Mouse (Mus musculus): ENCODE data around the gene Fcgrt.
"Not testable (repeated sequence)": the region's sequence is repeated elsewhere in the genome, so short reads cannot be mapped to it uniquely, and the experiment has no call there.

The Fcgrt gene

DNA sequence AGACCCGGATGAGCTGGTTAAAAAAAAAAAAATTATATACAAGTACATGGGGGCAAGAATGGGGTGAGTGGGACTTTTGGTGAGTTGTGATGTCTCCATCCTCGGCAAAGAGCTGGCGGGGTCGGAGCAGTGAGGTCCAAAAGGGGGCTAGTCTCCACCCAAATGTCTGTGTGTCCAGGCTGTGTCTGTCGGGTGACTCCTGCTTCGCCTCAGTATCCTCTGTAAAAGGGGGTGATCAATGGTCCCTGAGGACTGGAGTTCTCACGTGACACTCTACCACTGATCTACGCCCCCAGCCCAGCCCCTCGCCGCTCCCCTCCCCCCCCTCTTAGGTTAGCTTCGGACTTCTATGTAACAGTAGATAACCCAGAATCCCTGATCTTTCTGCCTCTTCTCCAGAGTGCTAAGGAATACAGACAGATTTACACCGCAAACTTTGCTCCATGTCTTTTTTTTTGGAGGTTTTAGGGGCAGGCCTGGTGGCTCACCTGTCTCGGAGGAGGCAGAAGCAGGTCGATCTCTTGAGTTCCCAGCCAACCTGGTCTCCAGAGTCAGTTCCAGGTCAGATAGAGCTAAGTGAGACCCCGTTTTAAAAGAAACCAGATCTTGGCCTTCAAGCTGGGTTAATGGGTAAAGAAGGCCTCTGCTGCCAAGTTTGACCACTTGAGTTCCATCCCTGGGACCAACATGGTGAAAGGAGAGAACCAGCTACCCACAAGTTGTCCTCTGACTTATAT is 26.3 kb upstream of the Fcgrt start:
- DNase-seq (ENCODE audit: low spot score), result no peak

DNA sequence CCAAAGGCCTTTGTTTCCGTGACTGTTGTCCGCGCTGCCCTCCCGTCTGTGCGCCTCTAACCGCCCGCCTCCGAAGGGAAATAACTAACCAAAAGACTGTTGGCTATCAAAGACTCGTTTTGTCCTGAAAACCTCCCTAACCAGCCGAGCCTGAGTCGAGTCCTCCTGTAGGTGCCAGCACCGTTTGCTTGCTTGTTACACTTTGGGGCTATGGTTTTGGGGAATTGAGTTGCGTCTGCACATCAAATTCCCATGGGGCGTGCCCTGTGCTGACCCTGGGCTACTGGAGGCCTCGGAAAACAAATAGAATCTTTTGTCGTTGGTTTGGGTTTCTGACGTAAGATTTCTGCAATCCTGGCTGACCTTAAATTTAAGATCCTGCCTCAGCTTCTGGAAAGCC is 25.7 kb upstream of the Fcgrt start:
- DNase-seq (ENCODE audit: low spot score), result peak; percentile 79

DNA sequence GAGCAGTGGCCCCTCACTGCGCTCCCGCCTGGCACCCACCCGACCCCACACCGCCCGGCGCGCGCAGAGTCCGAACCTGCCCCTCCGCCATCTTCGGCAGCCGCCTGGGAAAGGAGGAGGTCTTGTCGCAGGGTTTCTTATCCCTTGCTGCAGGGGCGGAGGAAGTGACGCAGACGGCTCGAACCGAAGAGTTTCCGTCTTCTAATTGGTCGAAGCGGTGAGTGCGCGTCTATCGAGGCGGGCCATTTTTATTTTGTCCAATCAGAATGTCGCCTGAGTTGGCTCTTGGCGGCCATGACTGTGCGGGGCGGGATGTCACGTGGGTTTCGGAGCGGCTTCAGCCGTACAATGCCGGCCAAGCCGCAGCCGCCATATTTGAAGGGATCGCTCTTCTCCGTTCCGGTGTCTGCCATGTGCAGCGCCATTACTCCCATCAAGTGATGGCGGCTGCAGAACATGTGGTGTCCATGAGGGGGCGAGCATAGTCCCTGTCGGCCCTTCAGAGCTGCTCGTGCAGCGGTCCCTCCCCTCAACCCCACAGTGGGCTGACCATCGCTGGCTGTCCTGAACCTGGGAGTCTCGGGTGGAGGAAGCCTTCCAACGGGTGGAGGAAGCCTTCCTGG is 25.1 kb upstream of the Fcgrt start, which contains the start of gene Rpl13a:
Gene Rpl13a (minus strand): TSS at position 138 of the 623 bp plus-strand sequence.
- peak; percentile 99 for DNase-seq (ENCODE audit: low spot score)

DNA sequence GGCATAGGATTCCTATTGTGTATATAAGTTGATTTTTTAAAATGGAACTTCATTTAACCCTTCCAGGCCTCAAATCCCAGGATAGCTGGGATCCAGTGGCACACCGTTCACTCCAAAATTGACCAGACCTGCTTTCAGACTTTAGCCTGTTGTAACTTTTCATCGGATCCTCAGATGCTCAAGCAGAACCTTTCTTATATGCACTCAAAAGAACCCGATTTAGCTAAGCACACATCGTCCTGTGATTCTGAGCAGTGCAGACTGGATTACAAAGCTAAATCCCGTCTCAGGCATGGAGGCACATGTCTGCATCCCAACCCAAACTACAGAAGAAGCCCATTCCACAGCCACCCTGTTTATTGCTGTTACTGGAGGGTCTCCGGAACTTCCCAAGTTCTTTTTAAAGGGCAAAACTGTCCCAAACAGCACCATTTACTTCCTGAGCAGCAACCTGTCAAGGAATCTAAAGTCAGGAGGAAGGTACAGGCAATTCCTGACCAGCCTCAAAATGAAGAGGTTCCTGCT is 24.1 kb upstream of the Fcgrt start:
- no peak for DNase-seq (ENCODE audit: low spot score)

DNA sequence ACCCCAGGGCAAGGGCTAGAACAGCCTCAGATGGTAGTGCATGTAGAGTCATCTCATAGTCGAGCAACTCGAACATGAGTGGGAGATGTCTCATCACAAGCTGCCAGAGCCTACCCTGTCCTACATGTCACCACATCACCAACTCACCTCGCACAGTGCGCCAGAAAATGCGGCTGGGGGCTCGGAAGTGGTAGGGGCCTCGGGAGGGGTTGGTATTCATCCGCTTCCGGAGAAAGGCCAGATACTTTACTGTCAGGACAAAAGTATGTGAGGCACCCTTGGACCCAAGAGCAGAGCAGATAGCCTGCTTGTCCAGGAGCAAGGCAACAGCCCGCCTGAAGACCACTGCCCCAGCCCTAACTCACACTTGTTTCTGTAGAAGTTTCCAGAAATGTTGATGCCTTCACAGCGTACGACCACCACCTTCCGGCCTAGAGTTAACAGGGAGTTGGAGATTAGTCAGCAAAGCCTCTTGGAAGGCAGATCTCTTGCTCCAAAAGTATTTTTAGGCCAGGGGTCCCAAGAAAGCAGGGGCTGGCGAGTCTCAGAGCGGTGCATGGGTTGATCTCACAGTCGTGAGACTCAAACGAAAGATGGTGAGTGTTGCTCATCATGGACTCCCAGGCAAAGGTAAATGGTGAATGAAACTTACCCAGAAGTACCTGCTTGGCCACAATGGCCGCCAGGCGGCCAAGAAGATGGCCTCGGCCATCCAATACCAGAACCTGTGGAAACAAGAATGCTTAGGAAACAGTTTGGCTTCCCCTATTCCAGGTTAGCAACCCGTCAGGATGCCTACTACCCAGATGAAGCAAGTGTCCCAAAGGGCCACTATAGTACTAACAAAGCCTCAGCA is 23.4 kb upstream of the Fcgrt start:
- DNase-seq (ENCODE audit: low spot score), result peak; percentile 37

DNA sequence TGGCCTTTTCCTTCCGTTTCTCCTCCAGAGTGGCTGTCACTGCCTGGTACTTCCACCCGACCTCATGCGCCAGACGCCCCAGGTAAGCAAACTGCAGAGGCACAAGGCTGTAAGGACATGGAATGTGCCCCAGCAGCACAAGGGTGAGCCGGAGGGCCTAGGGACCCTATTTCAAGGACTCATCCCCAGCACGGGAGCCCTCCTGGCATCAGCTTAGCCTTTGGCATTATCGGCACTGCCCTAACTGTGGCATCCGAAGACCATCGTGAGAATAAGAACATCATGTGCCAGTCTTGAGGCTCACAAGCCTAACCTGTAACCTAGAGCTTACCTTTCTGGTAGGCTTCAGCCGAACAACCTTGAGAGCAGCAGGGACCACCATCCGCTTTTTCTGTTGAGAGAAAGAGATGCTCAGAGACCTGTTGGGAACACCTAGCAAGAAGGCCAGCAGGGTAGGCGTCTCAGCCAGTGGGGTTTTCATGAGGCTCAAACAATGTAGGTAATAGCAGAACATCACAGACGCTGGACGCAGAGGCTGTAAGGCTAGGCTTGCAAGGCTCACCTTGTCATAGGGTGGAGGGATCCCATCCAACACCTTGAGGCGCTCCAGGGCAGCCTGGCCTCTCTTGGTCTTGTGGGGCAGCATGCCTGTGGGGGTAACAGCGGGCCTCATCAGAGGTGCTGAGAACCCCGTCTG is 22.6 kb upstream of the Fcgrt start:
- no peak for DNase-seq (ENCODE audit: low spot score)

DNA sequence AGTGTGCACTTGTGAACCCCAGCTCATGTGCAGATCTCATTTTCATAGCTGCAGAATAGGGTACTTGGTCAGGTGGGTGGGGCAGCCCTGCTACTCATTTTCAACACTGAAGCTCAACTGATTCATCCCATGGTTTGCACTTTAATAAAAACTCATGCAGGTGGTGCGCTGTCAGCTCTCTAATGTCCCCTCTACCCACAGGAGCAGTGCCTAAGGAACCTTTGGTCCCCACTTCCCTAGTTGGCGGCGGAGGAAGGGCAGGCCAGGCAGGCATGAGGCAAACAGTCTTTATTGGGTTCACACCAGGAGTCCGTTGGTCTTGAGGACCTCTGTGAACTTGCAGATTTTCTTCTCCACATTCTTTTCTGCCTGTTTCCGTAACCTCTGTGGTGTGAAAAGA is 22.0 kb upstream of the Fcgrt start:
- DNase-seq (ENCODE audit: low spot score), result not testable (repeated sequence)

DNA sequence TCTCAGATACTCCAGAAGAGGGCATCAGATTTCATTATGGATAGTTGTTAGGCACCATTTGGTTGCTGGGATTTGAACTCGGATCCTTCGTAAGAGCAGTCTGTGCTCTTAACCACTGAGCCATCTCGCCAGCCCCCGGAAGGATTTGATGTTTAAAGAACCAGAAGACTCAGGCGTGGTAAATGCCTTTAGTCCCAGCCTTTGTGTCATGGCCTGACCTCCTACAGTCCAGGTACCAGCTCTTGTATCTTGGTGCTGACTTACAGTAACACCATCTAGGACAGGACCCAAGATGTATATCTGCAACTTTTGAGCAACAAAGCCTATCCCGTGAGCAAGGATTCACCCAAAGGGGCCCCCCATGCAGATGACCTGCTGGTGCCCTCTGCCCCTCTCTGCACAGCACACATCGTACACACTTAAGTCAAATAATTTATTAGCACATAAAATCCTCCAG is 21.5 kb upstream of the Fcgrt start:
- DNase-seq (ENCODE audit: low spot score), result peak; percentile 35

DNA sequence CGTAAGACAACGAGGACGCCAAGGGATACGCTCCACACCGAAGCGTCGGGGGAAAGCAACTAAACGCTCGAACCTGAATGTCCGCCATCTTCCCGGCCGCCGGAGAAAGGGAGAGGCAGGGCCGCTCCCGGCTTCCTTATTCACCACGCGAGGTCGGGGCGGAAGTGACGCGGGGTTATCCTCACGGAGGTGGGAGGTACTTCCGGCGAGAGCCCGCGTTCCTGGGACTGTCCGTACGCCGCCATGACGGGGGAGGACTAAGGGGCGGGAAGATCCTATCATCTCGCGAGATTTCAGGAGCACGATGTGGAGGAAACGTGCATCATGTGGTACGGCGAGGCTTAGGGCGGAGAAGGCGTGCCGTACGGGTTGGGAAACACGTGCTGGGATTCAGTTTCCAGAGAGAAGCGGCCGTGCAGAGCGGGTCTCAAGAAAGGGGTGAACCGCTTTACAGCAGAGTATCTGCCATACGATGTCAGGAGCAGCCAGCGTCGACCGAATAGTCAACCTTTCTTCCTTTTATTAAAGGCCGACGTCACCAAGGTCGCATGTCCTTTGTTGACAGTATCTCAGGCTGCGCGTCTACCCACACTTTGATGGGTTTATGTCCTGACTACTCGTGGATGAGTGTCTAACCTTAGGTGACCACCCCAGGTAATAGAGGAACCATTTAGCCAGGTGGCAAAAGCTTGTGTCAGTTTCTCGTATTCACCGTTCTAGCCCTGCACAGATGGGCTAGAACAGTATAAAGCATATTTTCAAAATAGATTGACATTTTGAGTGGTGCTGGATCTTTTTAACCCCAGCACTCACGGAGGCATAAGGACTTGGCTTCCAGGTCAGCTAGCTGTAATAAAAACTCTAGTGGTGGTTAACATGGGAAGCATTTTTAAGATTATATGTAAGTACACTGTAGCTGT is 20.8 kb upstream of the Fcgrt start, which contains the start of gene Rps11:
Gene Rps11 (minus strand): TSS at position 216 of the 920 bp plus-strand sequence.
- peak; percentile 99 for DNase-seq (ENCODE audit: low spot score)

DNA sequence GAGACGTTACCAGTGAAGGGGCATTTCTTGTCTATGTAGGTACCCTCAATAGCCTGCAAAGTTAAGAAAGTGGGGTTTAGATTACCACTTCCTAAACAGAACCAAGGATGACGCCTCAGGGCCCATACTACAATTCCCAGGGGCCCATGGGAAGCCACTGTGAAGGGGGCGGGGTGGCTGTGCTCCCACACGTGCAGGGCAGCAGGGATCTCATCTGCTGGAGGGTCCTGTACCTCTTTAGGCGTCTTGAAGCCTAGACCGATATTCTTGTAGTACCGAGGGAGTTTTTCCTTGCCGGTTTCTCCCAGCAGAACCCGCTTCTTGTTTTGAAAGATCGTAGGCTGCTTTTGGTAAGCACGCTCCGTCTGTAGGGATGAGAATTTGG is 19.5 kb upstream of the Fcgrt start:
- DNase-seq (ENCODE audit: low spot score), result peak; percentile 53

DNA sequence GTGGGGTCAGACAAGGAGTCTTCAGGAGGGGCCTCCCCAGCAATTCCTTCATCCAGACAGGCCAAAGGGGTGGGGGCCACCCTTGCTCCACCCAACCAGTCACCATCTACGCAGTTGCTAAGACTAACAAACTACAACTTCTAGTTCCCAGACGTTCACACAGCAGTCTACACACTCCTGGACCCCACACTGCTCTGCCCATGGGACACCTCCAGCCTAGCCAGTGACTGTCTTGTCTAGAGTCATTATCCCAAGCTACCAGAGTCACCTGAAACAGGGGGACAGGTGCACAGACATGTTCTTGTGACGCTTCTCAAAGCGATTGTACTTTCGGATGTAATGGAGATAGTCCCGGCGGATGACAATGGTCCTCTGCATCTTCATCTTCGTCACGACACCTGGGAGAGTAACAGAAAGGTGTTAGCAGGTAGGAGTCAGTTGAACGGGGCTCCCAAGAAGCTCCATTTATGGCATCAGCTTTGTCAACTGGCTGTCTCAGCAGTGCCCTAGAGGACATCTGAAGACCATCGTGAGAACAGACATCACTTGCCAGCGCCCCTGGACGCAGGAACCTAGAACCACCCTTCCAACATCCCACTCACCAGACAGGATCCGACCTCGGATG is 19.0 kb upstream of the Fcgrt start:
- no peak for DNase-seq (ENCODE audit: low spot score)

DNA sequence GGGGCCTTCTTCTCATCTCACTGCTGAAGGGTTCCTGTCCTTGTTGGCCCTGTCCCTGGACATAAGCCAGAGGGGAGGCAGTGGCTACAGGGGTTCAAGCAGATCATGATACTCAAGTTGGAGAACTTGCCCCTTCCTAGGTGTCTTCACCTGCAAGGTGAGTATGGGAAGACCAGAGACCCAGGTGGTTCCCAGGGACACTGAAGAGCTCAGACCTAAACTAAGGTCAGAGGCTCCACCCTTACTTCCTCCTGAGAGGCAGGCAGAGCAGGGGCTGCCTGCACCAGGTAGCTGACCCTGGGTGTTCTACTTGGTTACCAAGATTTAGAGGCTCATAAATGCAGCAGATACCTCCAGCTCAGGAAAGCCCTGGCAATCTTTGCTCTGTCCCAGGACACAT is 18.3 kb upstream of the Fcgrt start:
- DNase-seq (ENCODE audit: low spot score), result no peak

DNA sequence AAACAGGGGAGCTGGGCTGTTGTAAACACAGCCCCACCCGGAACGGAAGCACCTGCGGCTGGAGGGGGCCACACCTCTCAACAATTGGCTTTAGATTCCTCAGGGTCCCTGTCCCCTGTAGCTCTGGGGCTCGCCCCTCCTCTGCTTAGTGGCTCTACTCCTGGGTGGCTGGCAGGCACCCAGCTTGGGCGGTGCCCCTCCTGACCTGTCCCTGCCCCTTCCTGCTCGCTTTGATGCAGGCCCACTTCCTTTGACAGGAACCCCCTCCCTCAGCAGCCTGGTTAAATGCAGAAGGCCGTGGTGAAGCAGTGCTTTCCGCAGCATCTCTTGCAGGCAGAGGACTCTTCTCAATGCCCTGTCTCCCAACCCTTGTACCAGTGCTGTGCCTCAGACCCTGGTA is 17.8 kb upstream of the Fcgrt start:
- no peak for DNase-seq (ENCODE audit: low spot score)

DNA sequence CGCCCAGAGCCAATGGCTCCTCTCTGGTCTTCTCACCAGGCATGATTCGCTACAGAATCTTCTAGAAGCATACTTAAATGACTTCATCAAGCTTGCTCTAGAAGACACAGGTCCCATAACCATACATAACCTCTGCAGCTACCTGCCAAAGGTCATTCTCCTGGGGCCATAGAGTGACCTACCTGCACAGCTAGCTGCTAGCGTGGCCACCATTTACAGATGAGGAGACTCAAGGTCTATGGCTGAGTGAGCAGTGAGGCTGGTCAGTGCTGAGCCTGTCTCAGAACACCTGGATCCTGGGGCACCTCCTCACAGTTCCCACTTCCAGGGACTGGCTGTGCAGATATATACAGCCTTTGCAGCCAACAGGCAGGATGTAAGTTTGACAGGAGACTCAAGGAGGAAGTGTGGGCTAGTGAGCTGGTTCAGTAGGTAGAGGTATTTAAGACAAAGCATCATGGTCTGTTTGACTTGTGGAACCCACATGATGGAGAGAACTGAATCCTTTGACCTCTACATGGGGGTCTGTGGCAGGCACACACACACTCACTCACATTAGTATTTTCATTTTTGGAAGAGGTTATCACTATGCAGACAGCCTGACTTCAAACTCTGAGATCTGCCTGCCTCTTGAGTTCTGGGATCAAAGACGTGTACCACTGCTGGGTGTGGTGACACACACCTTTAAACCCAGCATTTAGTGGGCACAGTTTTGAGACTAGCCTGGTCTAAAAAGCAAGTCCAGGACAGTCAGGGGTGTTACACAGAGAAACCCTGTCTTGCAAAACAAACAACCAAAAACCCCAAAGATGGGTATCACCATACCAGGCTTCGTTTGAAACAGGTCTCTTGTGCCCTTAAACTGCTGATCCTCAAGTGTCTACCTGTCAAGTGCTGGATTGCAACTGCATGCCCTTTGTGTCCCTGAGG is 16.4 kb upstream of the Fcgrt start:
- DNase-seq (ENCODE audit: low spot score), result no peak

DNA sequence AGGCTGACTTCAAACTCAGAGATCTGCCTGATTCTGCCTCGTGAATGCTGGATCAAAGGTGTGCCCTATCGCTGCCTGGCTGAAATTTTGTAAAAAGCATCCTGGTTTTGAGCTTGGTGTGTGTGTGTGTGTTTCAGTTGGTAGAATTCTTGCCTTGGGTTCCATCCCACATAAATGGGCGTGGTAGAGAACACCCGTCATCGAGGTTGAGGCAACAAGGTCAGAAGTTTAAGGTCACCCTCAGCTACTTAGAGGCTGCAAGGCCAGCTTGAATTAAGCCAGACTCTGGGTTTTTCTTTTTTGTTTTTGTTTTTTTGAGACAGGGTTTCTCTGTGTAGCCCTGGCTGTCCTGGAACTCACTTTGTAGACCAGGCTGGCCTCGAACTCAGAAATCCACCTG is 14.7 kb upstream of the Fcgrt start:
- DNase-seq (ENCODE audit: low spot score), result no peak

DNA sequence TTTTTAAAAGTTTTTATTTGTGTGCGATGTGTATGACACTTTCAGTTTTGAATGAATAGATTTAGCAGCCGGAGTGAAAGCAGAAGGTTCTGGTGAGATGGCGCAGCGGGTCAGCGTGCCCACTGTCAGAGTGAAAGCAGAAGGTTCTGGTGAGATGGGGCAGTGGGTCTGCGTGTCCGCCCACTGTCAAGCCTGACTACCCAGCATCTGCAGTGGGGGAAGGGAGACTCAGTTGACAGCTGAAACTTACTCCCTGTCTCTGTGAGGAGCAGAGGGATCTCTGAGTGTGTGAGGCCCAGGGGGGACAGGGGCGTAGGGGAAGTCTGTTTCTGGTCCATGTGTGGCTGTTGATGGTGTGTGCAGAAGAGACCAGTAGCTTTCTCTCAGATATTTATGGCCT is 13.9 kb upstream of the Fcgrt start:
- DNase-seq (ENCODE audit: low spot score), result no peak

DNA sequence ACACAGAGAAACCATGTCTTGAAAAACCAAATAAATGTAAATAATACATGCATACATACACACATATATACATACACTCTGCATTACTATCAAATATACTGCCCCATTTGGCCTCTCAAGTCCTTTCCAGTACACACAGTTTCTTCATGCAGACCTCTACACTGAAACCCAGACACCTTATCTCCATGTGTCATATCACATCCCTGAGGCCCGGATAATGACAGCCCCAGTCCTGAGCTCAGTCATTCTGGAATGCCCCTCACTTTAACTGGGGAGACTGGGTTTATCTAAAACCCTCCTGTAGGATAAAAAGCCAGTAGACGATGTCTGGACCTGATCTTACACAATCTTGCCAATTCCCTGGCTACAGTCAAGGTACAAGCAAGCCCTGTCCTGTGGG is 9.8 kb upstream of the Fcgrt start:
- DNase-seq (ENCODE audit: low spot score), result no peak

DNA sequence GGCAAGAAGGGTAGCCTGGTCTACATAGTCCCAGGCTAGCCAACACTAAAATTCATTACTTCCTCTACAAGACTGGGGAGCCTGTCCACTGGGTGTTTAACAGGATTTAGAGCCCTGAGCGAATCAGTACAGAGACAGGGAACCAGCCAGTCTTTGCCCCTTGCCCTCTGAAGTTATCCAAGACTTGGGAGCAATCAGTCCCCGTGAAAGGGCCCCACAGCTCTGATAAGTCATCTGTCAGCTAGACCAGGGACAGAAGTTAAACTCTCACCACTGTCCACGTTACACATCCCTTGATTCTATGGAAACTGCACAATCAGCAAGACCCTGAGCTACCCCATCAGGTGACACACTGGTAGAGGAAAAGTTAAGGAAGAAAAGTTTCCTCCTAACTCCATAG is 8.9 kb upstream of the Fcgrt start:
- no peak for DNase-seq (ENCODE audit: low spot score)

DNA sequence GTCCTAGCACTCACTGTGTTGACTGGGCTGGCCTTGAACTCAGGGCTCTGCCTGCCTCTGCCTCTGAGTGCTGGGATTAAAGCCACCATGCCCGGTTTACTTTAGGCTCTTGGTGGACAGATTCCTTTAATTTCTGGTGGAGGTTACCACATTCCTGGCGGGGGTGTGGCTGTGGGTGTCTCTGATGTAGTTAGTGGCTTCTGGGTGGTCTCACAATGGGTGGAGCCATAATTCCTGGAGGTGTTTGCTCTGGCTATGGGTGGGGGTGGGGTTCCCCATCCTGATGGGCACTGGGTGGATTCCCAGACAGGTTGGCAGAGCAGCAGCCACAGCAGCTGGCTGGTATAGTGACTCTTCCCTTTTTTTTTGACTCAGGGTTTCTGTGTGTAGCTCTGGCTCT is 8.3 kb upstream of the Fcgrt start:
- no peak for DNase-seq (ENCODE audit: low spot score)
